Mouse (Mus musculus): Measurements from ENCODE around the gene Chd9. TPM values are rescaled to one million over a fixed set of nuclear protein-coding genes. Genes with fewer than 3 reads are reported as not detected.

Gene Chd9
- total RNA-seq (2021) = 78.7 and 81.6 TPM in 2 replicates
- long read RNA-seq, partial matches to known transcripts = 4 of 52 reads
- long read RNA-seq, other reads (novel, unspliced or antisense) = 44 of 52 reads

DNA sequence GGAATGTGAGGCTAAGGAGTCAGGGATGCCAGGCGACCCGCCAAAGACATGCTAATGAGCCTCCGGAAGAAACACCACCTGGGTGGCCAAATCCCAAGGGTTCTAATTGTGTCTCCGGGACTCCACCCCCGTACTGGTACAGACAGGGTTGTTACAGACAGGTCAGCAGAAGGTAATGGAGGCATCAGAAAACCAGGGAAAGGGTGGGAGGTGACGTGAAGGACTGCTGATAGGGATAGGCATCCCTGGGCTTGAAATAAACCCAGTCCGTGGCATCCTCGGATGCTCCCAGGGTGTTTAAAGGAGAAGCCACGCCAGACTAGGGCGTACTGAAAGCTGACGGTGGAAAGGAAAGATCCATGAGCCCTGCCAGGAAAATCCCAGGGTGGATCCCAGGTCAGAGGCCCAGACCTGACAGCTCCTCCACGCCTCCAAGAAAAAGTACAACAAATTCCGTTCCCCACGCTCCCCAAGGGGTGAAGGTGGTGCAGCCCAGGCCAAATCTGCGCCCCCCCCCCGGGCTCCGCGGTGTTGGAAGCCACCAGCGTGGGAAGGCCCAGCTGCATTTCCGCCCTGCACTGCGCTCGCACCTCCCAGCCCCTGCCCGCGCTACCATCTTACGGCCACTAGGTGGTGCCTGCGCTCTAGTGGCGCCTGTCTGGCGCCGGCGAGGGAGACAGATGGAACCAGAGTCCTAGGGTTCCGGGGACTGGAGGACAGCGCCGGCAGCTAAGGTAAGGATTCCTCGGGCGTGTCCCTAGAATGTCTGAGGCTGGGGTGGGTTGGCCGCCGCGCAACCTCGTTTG is at the start of gene Chd9:
TSS of gene Chd9 (plus strand) at position 172 of the 806 bp plus-strand sequence.
- peak; percentile 97 for DNase-seq

DNA sequence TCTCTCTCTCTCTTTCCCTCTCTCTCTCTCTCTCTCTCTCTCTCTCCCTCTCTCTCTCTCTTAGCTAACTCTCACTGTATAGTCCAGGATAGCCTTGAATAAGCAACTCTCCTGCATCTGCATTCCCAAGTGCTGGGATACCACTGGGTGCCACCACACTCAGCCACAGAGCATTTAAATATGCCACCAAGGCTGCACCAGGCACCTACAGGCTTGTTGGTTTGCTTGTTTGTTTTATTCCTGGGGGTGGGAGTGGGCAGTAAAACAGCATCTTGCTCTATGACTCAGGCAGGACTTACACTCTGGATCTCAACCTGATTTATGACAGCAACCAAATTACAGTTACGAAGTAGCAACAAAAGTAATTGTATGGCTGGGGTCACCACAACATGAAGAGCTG is 36.5 kb upstream of the Chd9 start:
- DNase-seq = no peak

DNA sequence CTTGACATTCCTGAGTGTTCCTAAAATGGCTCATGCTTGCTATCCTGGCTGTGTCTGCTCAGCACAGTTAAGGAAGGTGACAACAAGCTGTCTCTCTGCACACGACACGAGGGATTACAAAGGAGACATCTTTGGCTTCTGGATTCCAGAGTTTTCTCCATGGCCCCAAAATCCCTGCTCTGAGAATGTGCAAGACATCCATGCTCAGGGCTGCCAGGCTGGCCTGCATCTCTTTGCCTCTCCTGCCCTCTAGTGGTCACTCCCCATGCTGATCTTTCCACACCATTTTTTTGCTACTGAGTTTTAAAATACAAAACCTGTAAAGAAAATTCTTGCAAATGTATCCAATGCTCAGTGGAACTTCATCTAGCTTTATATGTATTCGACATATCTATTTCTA is 34.4 kb upstream of the Chd9 start:
- DNase-seq = peak; percentile 69

DNA sequence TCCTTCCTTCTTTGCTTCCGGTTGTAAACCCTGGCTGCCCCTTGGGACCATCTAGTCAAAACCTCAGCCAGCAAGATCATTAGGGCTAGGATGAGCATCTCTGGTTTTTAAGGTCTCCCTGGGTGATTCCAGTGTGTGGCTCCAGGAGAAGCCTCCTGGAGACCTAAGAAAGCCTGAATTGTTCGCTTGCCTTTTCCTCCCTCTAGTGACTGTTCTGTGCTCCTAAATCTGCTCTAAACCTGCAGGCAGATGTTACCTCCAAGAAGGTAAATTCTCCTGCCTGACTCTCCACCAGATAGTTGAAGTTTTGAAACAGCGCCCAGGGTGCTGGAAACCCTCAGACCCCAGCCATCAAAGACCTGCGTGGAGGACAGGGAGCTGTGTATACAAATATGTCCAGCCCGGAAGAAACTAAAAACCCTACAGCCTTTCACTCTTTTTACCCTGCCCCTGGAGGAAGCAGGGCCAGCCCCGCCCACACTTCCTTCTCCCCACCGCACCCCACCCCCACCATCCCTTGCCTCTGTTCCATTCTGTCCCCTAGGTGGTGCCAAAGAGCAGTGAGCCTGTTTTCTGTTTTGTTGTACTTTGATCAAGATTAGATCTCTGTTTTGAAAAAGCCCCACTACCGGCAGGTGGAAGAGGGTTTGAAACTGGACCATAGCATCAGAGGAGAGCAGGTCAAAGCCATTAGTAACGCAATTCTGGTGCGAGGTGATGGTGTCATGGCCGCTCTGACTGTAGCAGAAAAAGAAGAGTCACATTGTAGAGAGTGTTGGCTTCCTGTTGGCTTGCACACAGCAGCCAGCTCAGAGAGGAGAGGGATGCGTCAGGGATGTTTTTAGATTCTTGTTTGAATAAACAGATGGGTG is 32.9 kb upstream of the Chd9 start:
- DNase-seq = peak; percentile 56

DNA sequence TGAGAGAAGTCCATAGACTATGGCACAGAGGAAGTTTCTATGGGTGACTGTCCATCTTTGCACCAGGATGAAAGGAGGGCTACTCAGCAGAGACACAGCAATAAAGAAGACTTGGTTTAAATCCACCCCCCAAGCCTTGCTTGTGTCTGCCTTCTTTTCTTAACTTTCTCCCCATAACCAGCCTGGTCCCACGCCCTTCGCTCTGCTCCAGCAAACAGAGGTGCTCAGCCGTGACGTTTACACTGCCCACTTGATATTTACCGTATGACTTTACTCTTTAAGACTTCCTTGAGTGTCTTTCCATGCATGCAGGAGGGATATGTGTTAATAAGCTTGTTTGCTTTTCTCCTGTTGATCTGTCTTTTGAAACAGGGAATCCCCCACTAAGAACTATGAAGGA is 28.7 kb upstream of the Chd9 start:
- DNase-seq = no peak

DNA sequence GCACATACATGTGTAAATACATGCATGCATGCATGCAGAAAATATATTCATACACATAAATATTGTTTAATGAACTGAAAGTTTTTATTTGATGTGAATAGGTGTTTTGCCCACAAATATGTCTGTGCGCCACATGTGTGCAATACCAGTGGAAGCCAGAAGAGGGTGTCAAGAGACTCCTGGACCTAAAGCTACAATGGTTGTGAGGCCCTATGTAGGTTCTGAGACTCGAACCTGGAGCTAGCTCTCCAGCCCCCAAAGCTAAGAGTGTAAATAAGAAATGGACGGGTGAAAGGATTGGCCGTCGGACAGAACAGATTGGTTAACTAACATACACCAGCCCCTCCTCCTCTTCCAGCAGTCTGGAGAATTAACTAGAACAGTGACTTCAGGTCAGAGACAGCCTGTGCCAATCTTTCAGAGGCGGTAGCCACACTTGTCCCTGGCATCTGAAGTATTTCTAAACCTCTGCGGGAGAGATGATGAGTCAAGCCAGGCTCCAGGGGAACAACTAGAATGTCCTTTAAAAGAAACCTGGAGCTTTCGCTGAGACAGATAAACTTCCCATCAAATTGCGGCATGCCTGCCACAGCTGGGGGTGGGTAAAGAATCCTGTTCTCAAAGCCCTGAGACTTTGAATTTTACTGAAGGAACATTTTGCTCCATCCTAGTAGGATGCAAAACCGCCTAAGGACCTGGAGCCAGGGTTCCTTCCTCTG is 14.4 kb upstream of the Chd9 start:
- no peak for DNase-seq

DNA sequence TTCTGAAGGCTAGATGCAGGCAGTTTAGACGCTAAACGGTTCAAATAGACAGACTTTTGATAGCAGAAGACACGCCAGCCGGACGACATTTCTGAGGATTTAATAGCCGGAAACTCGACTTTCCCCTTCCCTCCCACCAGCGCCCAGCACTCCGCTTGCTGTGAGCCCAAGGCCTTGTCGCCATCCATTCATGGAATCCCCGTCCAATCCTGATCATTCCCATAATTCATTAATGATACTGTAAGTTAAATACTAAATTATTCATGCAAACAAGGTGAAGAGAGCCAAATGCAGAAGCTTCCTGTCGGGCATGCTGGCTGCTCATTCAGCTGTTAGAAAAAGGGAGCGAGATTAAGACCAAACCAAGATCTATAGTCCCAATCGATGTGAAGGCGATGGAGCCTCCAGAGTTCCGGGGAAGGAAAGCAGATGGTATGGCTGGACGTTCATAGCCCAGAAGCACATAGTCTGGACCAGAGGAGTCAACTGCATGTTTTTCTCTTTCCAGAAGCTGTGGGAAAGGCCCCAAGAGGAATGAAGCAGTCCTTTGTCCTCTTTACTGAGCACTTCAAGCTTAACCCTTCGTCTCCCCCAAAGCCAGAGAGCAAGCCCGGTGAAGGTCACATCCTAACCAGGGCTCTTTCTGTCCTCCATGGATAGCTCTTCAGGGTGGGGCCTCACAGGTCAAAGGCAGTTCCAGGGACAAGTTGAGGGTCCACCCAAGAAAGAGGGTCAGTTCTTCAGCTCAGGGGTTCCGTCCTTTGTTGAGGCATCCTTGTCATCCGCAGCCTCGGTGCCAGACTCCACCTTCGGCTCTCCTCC is 11.9 kb upstream of the Chd9 start:
- no peak for DNase-seq

DNA sequence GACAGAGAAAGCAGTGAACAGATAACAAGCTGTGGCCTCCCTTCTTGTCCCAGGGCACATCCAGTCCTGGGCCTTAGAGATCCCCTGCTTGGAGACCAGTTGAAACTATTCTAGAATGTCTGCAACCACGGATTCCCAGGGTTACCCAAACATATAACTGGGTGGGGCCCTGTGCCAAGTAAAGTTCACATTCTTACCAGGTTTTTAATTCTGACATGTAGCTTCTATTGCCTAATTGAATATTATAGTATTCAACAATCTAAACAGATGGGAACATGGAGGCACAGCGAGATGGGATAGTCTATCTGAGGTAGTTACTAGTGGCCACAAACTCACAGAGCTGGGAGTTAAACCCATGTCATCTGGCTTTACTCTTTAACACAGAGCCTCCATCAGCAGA is 10.9 kb upstream of the Chd9 start, which contains the start of gene Gm19935:
TSS of gene Gm19935 (minus strand) at position 101 of the 400 bp plus-strand sequence.
- no peak for DNase-seq

DNA sequence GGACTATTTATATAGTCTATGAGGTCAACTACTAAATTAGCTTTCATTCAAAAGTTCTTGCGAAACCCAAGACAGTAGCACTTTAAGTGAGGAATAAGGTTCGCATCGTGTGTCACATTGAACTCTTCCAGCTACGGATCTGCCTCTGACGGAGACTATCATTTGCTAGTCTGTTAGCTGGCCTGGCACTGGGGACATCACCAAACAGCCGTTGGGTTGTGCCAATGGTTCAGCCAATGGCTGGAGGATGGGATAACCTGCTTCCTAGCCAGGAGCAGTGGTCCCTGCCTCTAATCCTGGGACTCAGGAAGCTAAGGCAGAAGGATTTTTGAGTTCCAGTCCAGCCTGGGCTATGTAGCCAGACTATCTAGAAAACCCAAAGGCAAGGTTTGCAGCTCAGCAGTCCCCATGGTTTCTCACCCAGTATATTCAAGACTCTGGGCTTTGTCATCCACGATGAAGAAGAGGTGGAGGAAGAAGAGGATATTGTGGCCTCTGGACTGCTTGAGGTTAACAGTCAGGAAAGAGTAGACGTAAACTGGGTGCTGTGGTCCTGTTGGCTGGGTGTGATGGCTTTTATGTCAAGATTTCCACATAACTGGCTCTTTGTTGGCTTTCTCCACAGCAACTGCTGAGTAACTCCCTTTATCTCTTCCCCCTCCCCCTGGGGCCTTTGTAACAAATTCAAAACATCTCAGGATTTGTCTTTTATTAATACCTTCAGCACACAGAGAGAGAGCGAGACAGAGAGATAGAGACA is 8.4 kb upstream of the Chd9 start:
- DNase-seq = no peak

DNA sequence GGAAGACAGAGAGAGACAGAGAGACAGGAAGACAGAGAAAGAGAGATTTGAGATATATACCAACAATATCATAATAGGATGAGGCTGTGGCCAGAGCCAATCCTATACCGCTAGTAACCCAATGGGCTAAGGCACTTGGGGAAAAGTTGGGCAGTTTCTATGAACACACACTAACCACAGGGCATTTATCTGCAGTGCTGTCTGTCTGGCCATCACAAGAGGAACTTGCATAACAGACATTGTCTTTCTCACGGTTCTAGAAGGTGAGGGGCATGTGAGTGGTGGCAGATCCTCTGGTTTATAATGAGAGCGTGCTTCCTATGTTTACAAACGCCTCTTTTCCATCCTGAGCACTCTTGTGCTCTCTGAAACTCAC is 7.8 kb upstream of the Chd9 start:
- DNase-seq = no peak

DNA sequence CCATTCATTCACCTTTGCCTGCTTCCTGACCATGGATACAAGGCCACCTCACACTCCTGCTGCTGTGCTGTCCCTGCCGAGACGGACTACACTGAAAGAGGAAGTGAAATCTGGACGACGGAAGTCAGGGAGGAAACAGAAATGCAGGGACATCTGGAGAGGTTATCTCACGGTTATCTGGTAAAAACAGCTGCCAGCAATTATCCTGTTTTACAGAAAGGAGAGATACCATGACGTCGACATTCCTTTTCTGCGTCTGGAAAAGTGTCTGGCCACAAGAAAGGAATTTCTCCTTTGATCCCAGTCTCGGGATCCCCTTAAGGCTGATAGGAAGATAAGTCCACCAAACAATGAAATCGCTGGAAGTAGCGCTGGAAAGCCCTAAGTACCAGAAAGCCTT is 5.7 kb upstream of the Chd9 start:
- no peak for DNase-seq

DNA sequence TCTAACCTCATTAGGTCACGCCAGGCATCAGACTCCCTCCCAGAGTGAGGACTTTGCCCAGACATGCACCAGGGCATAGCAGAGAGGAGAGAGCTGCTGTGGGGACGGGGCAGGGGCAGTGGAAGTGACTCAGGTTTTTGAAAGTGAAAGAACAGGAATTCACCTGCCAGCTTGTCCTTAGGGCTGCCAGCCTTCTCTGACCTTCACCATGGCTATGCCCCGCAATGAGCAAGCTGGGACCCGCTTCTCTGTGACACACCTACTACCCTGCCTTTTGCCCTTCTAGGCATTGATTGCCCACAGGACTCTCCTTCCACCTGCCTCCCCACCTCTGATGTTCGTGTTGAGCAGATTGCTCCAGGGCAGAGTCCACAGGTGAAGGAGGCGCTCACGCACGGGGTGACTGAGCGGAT is 2.7 kb upstream of the Chd9 start:
- DNase-seq = no peak

DNA sequence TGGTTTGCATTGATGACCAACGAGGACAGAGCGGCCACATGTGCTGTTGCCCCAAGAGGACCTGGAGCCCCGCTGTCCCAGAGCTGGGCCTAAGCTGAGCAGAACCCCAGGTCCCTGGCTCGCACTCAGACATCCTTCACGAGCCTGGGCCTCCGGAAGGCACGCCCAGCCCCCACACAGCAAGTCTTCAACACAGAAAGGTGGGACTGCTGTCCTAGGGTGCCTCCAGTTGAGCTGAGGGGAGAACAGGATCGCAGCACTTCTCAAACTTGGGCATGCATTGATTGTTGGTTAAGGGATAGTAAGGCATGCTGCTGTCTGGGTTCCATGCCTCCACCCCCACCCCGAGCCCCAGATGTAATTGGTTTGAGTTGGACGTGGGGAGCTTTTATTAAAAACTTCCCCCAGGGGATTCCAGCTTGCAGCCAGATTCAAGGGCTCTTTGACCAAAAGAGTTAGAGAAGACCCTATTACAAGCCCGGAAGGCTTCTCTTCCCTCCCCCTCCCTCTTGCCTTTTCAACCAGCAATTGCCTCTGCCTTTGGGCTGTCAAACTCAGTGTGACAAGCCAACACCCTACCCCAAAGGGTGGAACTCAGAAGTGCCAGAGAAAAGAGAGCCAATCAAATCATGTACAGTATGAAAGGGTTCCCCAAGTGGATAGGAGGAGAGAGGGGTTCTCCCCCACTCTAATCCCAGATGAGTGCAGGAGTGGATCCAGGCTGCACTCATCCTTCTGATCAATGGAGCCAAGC is 1.0 kb downstream of the Chd9 start:
- DNase-seq = no peak

DNA sequence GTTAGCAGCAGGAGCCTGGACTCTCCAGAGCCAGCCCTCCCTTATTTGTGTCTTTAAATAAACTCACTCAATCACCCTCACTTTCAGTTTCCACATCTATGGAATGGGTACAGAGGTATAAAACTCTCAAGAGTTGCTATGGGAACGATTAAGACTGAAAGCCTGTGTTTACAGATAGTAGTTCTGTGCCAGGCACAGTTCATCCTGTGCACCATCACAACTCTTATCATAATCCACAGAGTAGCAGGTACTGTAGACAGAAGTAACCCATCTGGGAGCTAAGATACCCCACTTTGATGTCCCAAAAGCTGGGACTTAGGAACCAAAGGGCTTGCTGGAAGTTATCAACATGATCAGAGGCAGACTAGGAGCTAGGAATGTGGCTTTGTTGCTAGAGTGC is 1.7 kb downstream of the Chd9 start:
- no peak for DNase-seq

DNA sequence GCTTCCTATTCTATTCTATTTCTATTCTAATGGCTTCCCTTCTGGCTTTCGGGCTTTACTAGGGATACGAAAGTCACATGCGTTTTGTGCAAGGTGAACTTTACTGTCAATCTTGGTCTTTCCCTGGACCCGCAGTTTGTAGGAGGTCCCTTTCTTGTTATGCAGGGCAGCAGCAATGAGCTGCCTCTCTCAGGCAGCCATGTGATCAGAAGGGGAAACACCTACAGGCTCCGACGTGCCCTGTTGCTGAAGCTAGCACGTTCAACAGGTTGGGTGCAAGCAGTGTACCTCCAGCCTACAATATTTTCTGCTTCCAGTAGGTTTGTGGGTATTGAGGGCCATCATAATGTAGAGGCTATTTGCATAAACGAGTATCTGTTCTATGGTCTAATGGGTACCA is 2.8 kb downstream of the Chd9 start:
- no peak for DNase-seq

DNA sequence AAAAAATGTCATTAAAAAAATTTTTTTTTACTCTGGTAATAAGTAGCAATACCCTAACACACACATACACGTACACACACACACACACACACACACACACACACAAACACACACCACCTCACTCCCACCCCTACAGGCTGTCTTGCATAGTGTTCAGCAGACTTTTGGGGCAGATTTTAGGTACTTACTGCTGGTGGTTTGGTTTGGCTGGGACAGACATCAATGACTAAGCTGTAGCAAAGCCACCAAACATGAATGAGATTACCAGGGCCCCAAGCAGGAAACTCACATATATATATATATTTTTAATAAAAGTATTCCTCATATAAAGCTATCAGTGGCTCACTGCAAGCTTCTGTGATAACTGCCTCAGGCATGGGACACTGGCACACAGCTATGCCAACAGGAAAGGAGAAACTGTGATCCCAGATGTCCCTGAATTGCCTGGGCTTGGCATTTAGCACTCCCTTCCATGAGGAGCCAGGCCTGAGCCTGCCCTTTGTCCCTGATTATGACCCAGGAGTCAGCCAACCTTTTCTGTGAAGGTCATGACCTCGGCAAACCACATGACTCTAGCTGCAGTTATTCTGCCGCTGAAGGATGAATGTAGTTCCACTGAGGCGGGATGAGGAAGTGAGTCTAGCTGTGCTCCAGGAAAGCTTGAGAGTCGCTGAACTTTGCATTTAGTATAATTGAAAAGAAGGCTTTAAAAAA is 4.6 kb downstream of the Chd9 start:
- DNase-seq = peak; percentile 16

DNA sequence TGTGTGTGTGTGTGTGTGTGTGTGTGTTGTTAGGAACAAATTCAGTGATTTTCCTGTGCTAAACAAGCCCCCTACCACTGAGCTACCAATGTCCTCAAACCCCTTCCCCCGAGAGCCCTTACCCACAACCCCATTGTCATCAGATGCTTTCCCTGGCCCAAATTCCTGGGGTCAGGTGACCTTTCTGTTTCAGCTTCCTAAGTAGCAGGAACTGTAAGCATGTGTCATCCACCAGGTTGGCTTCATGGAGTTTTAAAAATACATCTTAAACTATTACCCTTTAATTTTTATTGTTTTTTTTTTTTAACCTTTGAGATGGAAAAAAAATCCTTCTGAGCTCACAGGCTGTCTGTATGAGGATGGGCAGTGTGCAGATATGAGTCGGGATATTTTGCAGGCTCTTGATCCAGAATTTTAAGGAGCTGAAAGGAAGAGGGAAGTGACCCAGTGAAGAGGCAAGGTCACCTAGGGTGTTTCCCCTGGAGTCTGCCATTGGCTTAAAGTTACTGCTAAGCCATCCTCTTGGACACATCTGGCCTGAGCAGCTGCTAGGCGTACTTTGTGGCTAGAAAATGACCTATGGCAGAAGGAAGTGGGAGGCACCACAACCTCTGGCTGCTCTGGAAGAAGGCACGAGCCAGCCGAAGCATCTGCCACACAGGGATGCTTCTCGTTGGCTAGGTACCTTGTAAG is 5.6 kb downstream of the Chd9 start:
- no peak for DNase-seq

DNA sequence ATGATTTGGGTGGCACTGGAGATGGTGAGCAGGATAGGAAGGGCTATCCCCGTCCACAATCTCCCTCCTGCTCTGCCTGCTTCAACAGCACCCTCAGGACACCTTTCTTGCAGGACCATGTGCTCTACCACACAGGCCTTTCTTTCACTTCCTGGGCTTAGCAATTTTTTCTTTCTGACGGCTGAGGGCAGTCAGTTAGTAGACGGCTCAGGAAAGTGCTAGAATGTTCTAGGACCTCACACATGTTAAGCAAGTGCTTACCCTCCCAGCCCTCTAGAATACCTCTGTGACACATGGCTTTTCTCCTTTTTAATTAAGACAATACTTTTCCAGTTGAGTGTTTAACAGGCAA is 6.1 kb downstream of the Chd9 start:
- no peak for DNase-seq

DNA sequence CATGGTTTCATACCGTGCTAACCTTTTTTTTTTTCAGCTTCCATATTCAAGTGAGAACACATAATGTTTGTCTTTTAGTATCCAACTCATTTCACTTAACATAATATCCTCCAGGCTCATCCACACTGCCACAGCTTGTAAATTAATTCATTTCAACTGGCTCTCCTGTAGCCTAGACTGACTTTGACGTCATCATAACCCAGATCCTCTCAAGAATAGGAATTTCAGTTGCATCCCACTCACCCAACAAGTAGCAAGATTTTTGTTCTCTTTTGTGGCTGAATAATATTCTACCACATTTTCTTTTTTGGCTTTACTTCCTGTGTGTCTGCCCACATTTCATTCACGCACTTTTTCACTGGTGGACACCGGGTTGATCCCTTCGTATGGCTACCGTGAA is 9.3 kb downstream of the Chd9 start:
- no peak for DNase-seq
